Mouse (Mus musculus) erythroid progenitor cell, adult 5-6 weeks (primary cell): ENCODE data around the gene Gm45618. TPM values are rescaled to one million over a fixed set of nuclear protein-coding genes. Genes with fewer than 3 reads are reported as not detected.
A peak's percentile ranks its signal among the peaks of the same experiment; 100 is the strongest.

ENCODE experiments used
- ATAC-seq: replicated peaks from 2 replicates; pipeline ENCODE4 v1.8.0; 2016; ENCODE audit warnings: moderate number of reproducible peaks, mild to moderate bottlenecking, moderate TSS enrichment, inconsistent platforms; ENCODE audit not compliant: poor library complexity, low FRiP score, severe bottlenecking
- total RNA-seq, 2 experiments: library from RNA; stranded (forward) in 1 of 2; stranded (reverse) in 1 of 2; fragments of 150-400 nt in 1 of 2; fragments of 186-747, 209-891 nt in 1 of 2; gene quantifications; 2 replicates each; pipeline versions ENCODE4 v1.2.3 to v1.2.4; 2015 to 2017; ENCODE audit warnings: low replicate concordance in 2 of 2

Gm45618 gene
- total RNA-seq, 2 experiments from 2014 or later: not detected

DNA sequence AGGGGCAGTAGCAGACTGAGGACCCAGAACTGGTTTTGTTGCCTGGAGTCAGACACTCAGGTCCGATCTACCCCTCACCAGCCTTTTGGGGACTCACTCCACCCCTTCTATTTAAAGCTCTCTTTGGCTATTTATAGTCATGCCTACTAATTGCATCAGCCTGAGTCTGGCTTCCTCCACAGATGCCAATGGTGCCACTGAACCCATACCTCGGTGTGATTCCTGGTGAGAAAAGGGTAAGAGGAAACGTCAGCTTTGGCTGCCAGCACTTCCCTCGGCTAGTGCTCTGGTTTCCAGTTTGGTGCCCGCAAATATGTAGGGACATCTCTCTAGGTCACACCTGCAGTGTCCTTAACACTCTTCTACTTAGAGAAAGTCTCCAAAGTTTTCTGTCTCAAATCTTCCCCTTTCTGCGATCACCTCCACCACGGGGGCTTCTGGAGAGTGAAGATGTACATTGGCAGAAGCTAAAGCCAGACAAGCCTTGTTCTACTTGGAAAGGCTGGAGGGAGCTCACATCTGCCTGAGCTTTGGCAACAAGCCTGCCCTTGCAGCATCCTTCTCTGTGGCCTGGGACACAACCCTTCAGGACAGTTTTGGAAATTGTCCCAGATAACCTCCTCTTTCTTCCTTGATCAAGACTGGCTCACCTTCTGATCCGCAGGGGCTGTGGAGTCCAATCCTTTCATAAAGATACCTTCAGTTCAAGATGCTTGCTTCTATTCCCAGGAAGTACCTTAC is 46.2 kb downstream of the Gm45618 start:
- ATAC-seq: no peak

DNA sequence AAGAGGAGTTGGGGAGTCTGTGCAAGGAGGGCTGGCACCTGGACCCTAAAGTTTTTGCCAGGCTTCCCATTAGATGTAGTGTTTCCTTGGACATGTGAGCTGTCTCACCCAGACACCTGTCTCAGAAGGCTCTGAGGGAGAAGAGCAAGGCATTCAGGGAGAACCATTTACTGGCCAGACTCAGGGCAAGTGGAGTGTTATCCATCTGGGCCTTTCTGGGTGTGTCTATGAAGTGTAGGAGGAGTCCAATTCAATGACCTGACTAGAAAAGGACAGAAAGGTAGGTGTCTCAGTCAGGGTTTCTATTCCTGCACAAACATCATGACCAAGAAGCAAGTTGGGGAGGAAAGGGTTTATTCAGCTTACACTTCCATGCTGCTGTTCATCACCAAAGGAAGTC is 48.8 kb downstream of the Gm45618 start:
- ATAC-seq: peak; percentile 58

DNA sequence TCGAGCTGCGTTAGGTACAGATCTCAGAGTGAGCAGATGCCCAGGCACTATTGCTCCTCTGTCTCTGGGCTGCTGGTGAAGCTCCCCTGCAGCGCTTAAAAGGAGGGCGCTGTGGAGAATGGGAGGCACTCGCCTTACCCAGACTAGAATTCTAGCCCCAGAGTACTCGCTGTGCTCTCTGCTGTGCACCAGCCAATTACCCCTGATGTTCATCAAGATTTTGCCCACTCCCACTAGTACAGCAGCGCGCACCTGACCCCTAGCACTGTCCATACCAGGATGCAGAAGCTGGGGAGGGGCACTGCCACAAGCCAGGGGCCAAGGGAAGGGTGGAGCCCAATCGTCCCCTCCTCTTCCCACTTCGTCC is 49.3 kb downstream of the Gm45618 start:
- ATAC-seq: peak; percentile 73

DNA sequence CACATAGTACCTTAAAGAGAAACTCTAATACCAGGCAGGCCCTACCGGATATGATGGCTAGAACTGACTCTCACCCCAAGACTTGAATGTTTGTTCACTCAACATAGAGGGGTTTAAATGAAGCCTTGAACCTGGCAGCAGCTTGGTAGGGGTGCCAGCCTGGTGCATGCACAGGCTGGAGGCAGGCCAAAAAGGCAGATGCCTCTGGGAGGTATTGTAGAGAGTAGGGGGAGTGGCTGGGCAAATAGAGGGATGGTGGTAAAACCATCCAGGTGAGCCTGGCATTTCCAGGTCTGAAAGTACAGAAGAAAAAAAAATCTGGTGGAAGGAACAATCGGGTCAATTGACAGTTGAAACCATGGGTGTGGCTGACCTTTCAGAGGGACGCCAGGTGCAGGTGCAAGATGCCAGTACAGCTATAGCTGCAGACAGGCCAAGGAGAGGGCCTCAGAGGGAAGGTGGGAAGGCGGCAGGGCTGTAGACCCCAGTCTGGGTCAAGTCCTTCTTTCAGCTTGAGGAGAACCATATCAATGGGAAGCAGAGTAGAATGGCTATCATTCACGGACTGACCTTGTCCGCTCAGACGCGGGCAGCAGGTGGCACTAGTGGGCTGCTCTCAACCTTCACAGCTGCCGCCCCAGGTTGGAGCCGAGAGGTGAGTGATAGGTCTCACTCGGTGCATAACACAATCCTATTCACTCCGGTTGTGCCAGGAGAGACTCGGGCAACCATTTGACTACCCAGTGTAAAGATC is 49.9 kb downstream of the Gm45618 start:
- ATAC-seq: peak; percentile 94

Other genes starting within 250 kb of the Gm45618 start
- gene Tollip, start 202.2 kb downstream of the Gm45618 start, total RNA-seq (2015; ENCODE audit: low replicate concordance): 45.0 and 61.6 TPM in 2 replicates
- 42.1 and 45.2 TPM in 2 replicates for gene Tollip, start 202.2 kb downstream of the Gm45618 start, total RNA-seq (2017; ENCODE audit: low replicate concordance)
- not detected in 2 replicates for gene Brsk2, start 171.0 kb downstream of the Gm45618 start, total RNA-seq (2015; ENCODE audit: low replicate concordance)
- gene Brsk2, start 171.0 kb downstream of the Gm45618 start, total RNA-seq (2017; ENCODE audit: low replicate concordance): 0.26 TPM in 1 of 2 replicates, not detected in the other
- gene Mob2, start 59.7 kb downstream of the Gm45618 start, total RNA-seq (2015; ENCODE audit: low replicate concordance): 74.6 and 92.6 TPM in 2 replicates
- gene Mob2, start 59.7 kb downstream of the Gm45618 start, total RNA-seq (2017; ENCODE audit: low replicate concordance): 59.1 and 69.3 TPM in 2 replicates
- gene Dusp8, start 24.9 kb downstream of the Gm45618 start, total RNA-seq (2015; ENCODE audit: low replicate concordance): 21.6 and 23.5 TPM in 2 replicates
- 8.1 and 11.2 TPM in 2 replicates for gene Dusp8, start 24.9 kb downstream of the Gm45618 start, total RNA-seq (2017; ENCODE audit: low replicate concordance)
- gene Gm39115, start 15.3 kb upstream of the Gm45618 start, total RNA-seq (2015; ENCODE audit: low replicate concordance): not detected in 2 replicates
- gene Gm39115, start 15.3 kb upstream of the Gm45618 start, total RNA-seq (2017; ENCODE audit: low replicate concordance): not detected in 2 replicates
- gene Gm45337, start 23.9 kb upstream of the Gm45618 start, total RNA-seq (2015; ENCODE audit: low replicate concordance): not detected in 2 replicates
- gene Gm45337, start 23.9 kb upstream of the Gm45618 start, total RNA-seq (2017; ENCODE audit: low replicate concordance): not detected in 2 replicates
- gene Gm29735, start 36.4 kb upstream of the Gm45618 start, total RNA-seq (2015; ENCODE audit: low replicate concordance): not detected in 2 replicates
- not detected in 2 replicates for gene Gm29735, start 36.4 kb upstream of the Gm45618 start, total RNA-seq (2017; ENCODE audit: low replicate concordance)
- gene Gm4553, start 45.0 kb upstream of the Gm45618 start, total RNA-seq (2015; ENCODE audit: low replicate concordance): not detected in 2 replicates
- not detected in 2 replicates for gene Gm4553, start 45.0 kb upstream of the Gm45618 start, total RNA-seq (2017; ENCODE audit: low replicate concordance)
- gene Krtap5-2, start 55.3 kb upstream of the Gm45618 start, total RNA-seq (2015; ENCODE audit: low replicate concordance): not detected in 2 replicates
- gene Krtap5-2, start 55.3 kb upstream of the Gm45618 start, total RNA-seq (2017; ENCODE audit: low replicate concordance): not detected in 2 replicates
- gene Gm10153, start 69.7 kb upstream of the Gm45618 start, total RNA-seq (2015; ENCODE audit: low replicate concordance): not detected in 2 replicates
- gene Gm10153, start 69.7 kb upstream of the Gm45618 start, total RNA-seq (2017; ENCODE audit: low replicate concordance): not detected in 2 replicates
- not detected in 2 replicates for gene Krtap5-3, start 80.6 kb upstream of the Gm45618 start, total RNA-seq (2015; ENCODE audit: low replicate concordance)
- not detected in 2 replicates for gene Krtap5-3, start 80.6 kb upstream of the Gm45618 start, total RNA-seq (2017; ENCODE audit: low replicate concordance)
- not detected in 2 replicates for gene Gm7579, start 91.1 kb upstream of the Gm45618 start, total RNA-seq (2015; ENCODE audit: low replicate concordance)
- gene Gm7579, start 91.1 kb upstream of the Gm45618 start, total RNA-seq (2017; ENCODE audit: low replicate concordance): not detected in 2 replicates
- not detected in 2 replicates for gene Krtap5-5, start 109.2 kb upstream of the Gm45618 start, total RNA-seq (2015; ENCODE audit: low replicate concordance)
- gene Krtap5-5, start 109.2 kb upstream of the Gm45618 start, total RNA-seq (2017; ENCODE audit: low replicate concordance): not detected in 2 replicates
- gene Gm40460, start 120.3 kb upstream of the Gm45618 start, total RNA-seq (2015; ENCODE audit: low replicate concordance): not detected in 2 replicates
- gene Gm40460, start 120.3 kb upstream of the Gm45618 start, total RNA-seq (2017; ENCODE audit: low replicate concordance): not detected in 2 replicates
- not detected in 2 replicates for gene Gm2431, start 137.6 kb upstream of the Gm45618 start, total RNA-seq (2015; ENCODE audit: low replicate concordance)
- gene Gm2431, start 137.6 kb upstream of the Gm45618 start, total RNA-seq (2017; ENCODE audit: low replicate concordance): not detected in 2 replicates
- not detected in 2 replicates for gene Gm4559, start 153.6 kb upstream of the Gm45618 start, total RNA-seq (2015; ENCODE audit: low replicate concordance)
- gene Gm4559, start 153.6 kb upstream of the Gm45618 start, total RNA-seq (2017; ENCODE audit: low replicate concordance): not detected in 2 replicates
- gene Krtap5-1, start 176.4 kb upstream of the Gm45618 start, total RNA-seq (2015; ENCODE audit: low replicate concordance): not detected in 2 replicates
- gene Krtap5-1, start 176.4 kb upstream of the Gm45618 start, total RNA-seq (2017; ENCODE audit: low replicate concordance): not detected in 2 replicates
- gene Krtap5-4, start 182.8 kb upstream of the Gm45618 start, total RNA-seq (2015; ENCODE audit: low replicate concordance): not detected in 2 replicates
- gene Krtap5-4, start 182.8 kb upstream of the Gm45618 start, total RNA-seq (2017; ENCODE audit: low replicate concordance): not detected in 2 replicates